Mouse (Mus musculus) lung, postnatal 36 days (tissue): ENCODE measurements around the gene Tmem178.

Experiments used
- DNase-seq: peaks from one replicate; pipeline ENCODE4 v3.0.0; 2022; ENCODE audit warnings: mixed read lengths

Tmem178 gene

GRCm38 (mm10) chr17:81001010-81001409, 56.6 kb downstream of the Tmem178 start:
- no peak for DNase-seq

GRCm38 (mm10) chr17:81001647-81002046, 57.2 kb downstream of the Tmem178 start:
- no peak for DNase-seq

- DNase-seq = no peak
Measured at GRCm38 (mm10) chr17:81002130-81002529, 57.7 kb downstream of the Tmem178 start.

GRCm38 (mm10) chr17:81004454-81004853, 60.0 kb downstream of the Tmem178 start:
- no peak for DNase-seq

- DNase-seq = no peak
Measured at GRCm38 (mm10) chr17:81005292-81005691, 60.9 kb downstream of the Tmem178 start.

GRCm38 (mm10) chr17:81009112-81009511, 64.7 kb downstream of the Tmem178 start:
- DNase-seq = no peak

GRCm38 (mm10) chr17:81010199-81010598, 65.8 kb downstream of the Tmem178 start:
- DNase-seq = no peak

GRCm38 (mm10) chr17:81010844-81011685, 66.6 kb downstream of the Tmem178 start:
- no peak for DNase-seq

- DNase-seq = peak; percentile 89
Measured at GRCm38 (mm10) chr17:81015814-81016447, 71.5 kb downstream of the Tmem178 start.

GRCm38 (mm10) chr17:81017132-81017531, 72.7 kb downstream of the Tmem178 start:
- DNase-seq = peak; percentile 33

- no peak for DNase-seq
Measured at GRCm38 (mm10) chr17:81027331-81027730, 82.9 kb downstream of the Tmem178 start.

- DNase-seq = no peak
Measured at GRCm38 (mm10) chr17:81031830-81032442, 87.5 kb downstream of the Tmem178 start.

- no peak for DNase-seq
Measured at GRCm38 (mm10) chr17:81032957-81033356, 88.5 kb downstream of the Tmem178 start.

- DNase-seq = no peak
Measured at GRCm38 (mm10) chr17:81035354-81035753, 90.9 kb downstream of the Tmem178 start.

GRCm38 (mm10) chr17:81038707-81039408, 94.4 kb downstream of the Tmem178 start:
- no peak for DNase-seq

GRCm38 (mm10) chr17:81041662-81042061, 97.2 kb downstream of the Tmem178 start:
- no peak for DNase-seq

- no peak for DNase-seq
Measured at GRCm38 (mm10) chr17:81044356-81044755, 99.9 kb downstream of the Tmem178 start.

- no peak for DNase-seq
Measured at GRCm38 (mm10) chr17:81045115-81045514, 100.7 kb downstream of the Tmem178 start.

- peak; percentile 71 for DNase-seq
Measured at GRCm38 (mm10) chr17:81045525-81046150, 101.2 kb downstream of the Tmem178 start.

- no peak for DNase-seq
Measured at GRCm38 (mm10) chr17:81047930-81048564, 103.6 kb downstream of the Tmem178 start.
